Mouse (Mus musculus): Measurements from ENCODE around the gene Apba2. TPM values are rescaled to one million over a fixed set of nuclear protein-coding genes. Genes with fewer than 3 reads are reported as not detected.

The Apba2 gene
- total RNA-seq, 2 experiments from 2014 or later: 0.45 to 0.67 TPM

GRCm38 (mm10) chr7:64776708-64777489 is 275.4 kb downstream of the Apba2 start:
- intact Hi-C loops (cut with DNase I): no loop called here
- DNase-seq: no peak

GRCm38 (mm10) chr7:64779501-64779900 is 278.0 kb downstream of the Apba2 start:
- intact Hi-C loops (cut with DNase I): no loop called here
- no peak for DNase-seq

- intact Hi-C loops (cut with DNase I): no loop called here
- no peak for DNase-seq
Measured at GRCm38 (mm10) chr7:64785040-64785439, 283.5 kb downstream of the Apba2 start.

GRCm38 (mm10) chr7:64791145-64791544 is 289.6 kb downstream of the Apba2 start:
- intact Hi-C loops (cut with DNase I): no loop called here
- DNase-seq: no peak

GRCm38 (mm10) chr7:64792031-64792430 is 290.5 kb downstream of the Apba2 start:
- DNase-seq: peak; percentile 47 to 58
- intact Hi-C loops (cut with DNase I): no loop called here

GRCm38 (mm10) chr7:64795554-64795953 is 294.0 kb downstream of the Apba2 start:
- no peak for DNase-seq
- intact Hi-C loops (cut with DNase I): no loop called here

Other genes starting within 250 kb of the Apba2 start
- gene Mtmr10, start 214.1 kb upstream of the Apba2 start, total RNA-seq (2021): 10 to 100 TPM; 13.2 to 13.5 TPM
- 1 to 10 TPM; 7.4 to 7.8 TPM for gene Fan1, start 127.6 kb upstream of the Apba2 start, total RNA-seq (2021)
- 10 to 100 TPM; 14.1 to 14.9 TPM for gene Mphosph10, start 109.4 kb upstream of the Apba2 start, total RNA-seq (2021)
- gene Mcee, start 109.1 kb upstream of the Apba2 start, total RNA-seq (2021): 100 to 1,000 TPM; 132 TPM